Mouse (Mus musculus) Patski (cell line): ENCODE measurements around the gene Glcci1. TPM values are rescaled to one million over a fixed set of nuclear protein-coding genes. Genes with fewer than 3 reads are reported as not detected.

Experiments
- ATAC-seq: fragments of 100-300 bp; one replicate; pipeline ENCODE4 v1.8.0; 2021
- CTCF ChIA-PET: fragments of 350-600 bp; sonication (Branson Sonifier 250); formaldehyde crosslinking; loops from one replicate; lab custom pipeline; 2022; ENCODE audit warnings: inconsistent platforms; lab: Charles Lee
- POLR2A ChIA-PET: fragments of 350-600 bp; sonication (Branson Sonifier 250); formaldehyde crosslinking; loops from one replicate; lab custom pipeline; 2022; ENCODE audit warnings: antibody characterized with exemption, inconsistent platforms; lab: Charles Lee
- DNase-seq: peaks from one replicate; pipeline ENCODE4 v3.0.0-alpha.2; 2011; ENCODE audit warnings: low read depth, low spot score
- H3K27me3 ChIP-seq: fragments of 371-371 bp; one replicate; pipeline ENCODE4 v1.5.1; 2021
- CTCF ChIP-seq: fragments of 100-300 bp; IDR thresholded peaks from one replicate; pipeline ENCODE4 v1.5.1; 2021
- in situ Hi-C: fragments of 300-500 bp; cut with MboI; formaldehyde crosslinking; loops from 3 replicates; pipeline ENCODE4 v1.11.1; 2018; ENCODE audit warnings: low pct_unique_long_range_greater_than_20kb, mixed read lengths
- polyA plus RNA-seq: library from polyadenylated mRNA; unstranded; gene quantifications from one replicate; pipeline ENCODE4 v1.2.3, GENCODE M21; 2021

Gene Glcci1
- polyA plus RNA-seq, 1 experiment from 2014 or later: 2.2 TPM

DNA sequence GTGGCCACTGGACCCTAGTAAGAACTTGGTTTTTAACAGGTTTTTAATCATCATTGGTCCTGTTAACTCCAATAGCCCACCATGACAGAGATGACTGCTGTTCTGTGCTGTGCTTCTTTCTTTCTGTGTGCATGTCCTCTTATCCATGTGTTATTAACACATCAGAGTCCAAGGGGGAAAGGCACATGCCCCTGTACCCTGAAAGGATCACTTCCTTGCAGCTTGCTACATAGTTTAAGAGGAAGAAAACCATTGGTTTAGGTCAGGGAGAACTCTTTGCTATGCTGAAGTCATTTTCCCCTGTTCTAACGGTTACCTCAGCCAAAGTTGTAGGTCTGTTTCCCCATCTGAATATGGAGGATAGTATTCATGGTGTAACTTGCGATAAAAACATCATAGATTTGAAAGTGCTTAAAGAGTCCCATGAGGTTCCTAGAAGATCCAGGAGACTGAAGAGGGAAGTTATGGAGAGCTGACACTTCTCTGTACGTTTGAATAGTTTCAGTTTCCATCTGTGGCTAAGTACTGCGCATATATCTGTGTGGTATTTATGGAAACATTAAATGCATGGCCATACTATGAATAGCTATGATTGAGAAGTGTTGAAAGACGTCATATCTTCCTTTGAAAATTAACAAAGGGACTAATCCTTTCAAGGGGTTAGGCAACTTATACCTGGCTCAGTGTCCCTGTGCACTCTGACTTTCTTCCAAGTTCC is 14.1 kb upstream of the Glcci1 start:
- ChIA-PET POLR2A (no interaction called here), CTCF (interaction anchor here (1.0 kb wide), 1 partner anchor 10 kb away, joined by 3 read pairs; no protein-coding TSS in a partner anchor)
- ATAC-seq: no peak
- no peaks in the 10 kb centered on the region for H3K27me3 ChIP-seq
- in situ Hi-C loops: no loop called here
- TF ChIP-seq CTCF: no peak
- no peak for DNase-seq

DNA sequence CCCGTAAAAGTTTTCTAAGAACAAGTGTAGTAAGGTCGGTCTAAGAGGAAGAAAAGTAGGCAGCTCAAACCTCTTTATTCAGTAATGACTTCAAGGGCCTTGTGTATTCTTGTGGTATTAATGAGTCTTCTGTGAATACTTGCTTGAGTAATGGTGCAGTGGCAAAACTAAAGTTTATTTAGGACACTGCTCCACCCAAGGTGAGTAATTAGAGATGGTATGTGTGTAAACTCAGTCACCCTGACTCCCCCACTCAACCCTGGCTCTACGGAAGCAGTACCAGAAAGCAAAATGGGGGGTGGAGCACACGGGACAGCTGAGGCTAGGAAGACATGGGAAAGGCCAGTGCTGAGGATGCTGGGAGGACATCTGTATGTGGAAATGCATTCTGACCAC is 13.6 kb upstream of the Glcci1 start:
- ATAC-seq (no peak), DNase-seq (no peak)

DNA sequence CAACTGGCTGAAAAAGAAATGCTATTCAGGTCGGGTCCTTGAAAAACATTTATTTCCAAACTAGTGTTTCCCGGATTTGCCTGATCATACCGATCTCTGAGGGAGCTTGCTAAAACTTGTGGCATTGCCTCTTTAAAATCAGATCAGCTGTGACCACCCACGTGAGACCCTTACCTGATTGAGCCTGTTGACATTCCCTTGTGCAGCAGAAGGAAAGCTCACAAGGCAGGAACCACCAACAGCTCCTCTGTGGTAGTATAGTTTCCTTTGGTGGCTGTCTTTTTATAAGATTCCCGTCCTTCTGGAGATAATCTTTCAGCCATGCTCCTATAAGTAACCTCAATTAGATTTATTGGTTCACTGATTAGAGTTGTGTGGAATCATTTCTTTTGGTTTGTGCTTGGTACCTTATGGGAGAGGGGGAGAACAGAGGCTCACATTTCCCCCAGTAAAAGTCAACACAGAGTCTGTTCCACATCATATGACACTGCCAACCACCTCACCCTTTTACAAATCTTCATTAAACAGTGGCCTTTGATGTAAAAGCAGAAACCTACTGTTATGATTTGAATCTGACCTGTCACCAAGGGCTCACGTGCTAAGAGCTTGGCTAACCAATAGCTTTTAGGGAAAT is 12.0 kb upstream of the Glcci1 start:
- POLR2A ChIA-PET: interaction anchor here (1.1 kb wide), 1 partner anchor 12 kb away, joined by 3 read pairs; no protein-coding TSS in a partner anchor
- in situ Hi-C loops: no loop called here
- no peak for TF ChIP-seq CTCF
- ATAC-seq (no peak), DNase-seq (no peak)
- CTCF ChIA-PET: interaction anchor here (0.7 to 1.6 kb wide), 2 partner anchors 10 to 21 kb away, joined by 3 read pairs; no protein-coding TSS in a partner anchor
- no peaks in the 10 kb centered on the region for H3K27me3 ChIP-seq

More for the DNA sequence above, 13.6 kb upstream of the Glcci1 start:
- ChIA-PET POLR2A (interaction anchor here (0.9 kb wide), 1 partner anchor 26 kb away, joined by 8 read pairs; no protein-coding TSS in a partner anchor), CTCF (interaction anchor here (1.0 kb wide), 1 partner anchor 10 kb away, joined by 3 read pairs; no protein-coding TSS in a partner anchor)
- H3K27me3 ChIP-seq: no peaks in the 10 kb centered on the region
- TF ChIP-seq CTCF: no peak
- in situ Hi-C loops: no loop called here

DNA sequence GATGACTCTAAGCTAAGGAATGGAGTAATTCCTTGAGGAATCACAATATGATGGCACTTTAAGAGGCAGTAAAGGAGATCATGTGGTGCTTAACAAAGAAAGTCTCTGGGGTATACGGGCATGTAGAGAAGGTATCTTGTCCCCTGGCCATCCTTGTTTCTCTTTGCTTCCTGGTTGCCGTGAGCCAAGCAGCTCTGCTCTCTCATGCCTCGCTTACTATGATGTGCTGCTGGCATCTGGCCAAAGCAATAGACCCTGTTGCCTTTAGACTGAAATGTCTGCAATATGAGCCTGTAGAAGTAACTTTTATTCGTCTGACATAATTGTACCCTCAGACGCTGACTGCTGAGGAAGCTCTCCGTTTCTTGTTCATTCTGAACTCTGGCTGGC is 11.5 kb upstream of the Glcci1 start:
- no peak for TF ChIP-seq CTCF

DNA sequence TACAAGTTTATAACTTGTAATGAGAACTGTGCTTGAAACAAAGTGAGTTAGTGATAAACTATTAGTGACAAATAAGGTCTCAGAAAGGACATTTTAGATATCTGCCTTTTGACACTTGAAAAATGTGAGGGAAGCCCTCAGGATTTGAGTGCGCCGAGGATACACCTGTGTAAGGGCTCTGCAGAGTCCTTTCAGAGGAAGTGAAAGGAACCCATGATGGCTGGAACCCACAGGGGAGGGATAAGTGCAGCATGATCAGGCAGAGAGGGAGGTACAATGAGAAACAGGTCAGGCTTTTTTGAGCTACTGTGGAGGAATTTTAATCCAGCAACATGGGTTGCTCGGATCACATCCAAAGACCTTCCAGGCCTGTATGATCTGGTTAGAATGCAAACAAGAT is 10.4 kb upstream of the Glcci1 start:
- DNase-seq: no peak
- TF ChIP-seq CTCF: no peak
- in situ Hi-C loops: no loop called here
- H3K27me3 ChIP-seq: no peaks in the 10 kb centered on the region
- ATAC-seq: no peak
- ChIA-PET CTCF (interaction anchor here (1.4 kb wide), 2 partner anchors 11 to 89 kb away, joined by 3 read pairs; no protein-coding TSS in a partner anchor), POLR2A (no interaction called here)

More for the DNA sequence above, 11.5 kb upstream of the Glcci1 start:
- no peaks in the 10 kb centered on the region for H3K27me3 ChIP-seq
- DNase-seq (peak; percentile 35), ATAC-seq (peak; percentile 61)
- in situ Hi-C loops: no loop called here
- ChIA-PET CTCF (interaction anchor here (0.7 to 1.6 kb wide), 2 partner anchors 9 to 21 kb away, joined by 3 read pairs; no protein-coding TSS in a partner anchor), POLR2A (interaction anchor here (1.1 kb wide), 1 partner anchor 12 kb away, joined by 3 read pairs; no protein-coding TSS in a partner anchor)

DNA sequence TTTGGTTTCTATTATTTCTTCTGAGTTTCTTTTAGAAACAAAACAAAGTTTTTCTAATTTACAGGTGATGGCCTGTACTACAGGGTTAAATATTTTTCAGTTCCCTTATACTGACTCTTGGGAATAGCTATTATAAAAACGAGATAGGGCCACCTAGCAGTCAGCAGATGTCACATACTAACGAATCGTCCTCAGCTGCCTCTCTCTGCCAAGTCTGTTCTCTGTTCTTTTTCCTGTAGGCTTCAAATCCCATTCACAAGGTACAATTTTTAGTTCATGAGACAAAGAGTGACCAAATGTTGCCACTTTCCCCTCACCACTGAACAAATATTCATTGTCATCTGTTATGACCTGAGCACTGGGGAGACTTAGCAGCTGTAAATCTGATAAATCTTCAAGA is 5.4 kb upstream of the Glcci1 start:
- CTCF ChIA-PET: interaction anchor here (1.1 kb wide), 1 partner anchor 40 kb away, joined by 3 read pairs; no protein-coding TSS in a partner anchor
- ATAC-seq (no peak), DNase-seq (no peak)
- TF ChIP-seq CTCF: no peak
- in situ Hi-C loops: loop anchor here (25.0 kb wide), 1 partner anchor 642 kb away; no protein-coding TSS in a partner anchor
- H3K27me3 ChIP-seq: no peaks in the 10 kb centered on the region
- POLR2A ChIA-PET: no interaction called here

DNA sequence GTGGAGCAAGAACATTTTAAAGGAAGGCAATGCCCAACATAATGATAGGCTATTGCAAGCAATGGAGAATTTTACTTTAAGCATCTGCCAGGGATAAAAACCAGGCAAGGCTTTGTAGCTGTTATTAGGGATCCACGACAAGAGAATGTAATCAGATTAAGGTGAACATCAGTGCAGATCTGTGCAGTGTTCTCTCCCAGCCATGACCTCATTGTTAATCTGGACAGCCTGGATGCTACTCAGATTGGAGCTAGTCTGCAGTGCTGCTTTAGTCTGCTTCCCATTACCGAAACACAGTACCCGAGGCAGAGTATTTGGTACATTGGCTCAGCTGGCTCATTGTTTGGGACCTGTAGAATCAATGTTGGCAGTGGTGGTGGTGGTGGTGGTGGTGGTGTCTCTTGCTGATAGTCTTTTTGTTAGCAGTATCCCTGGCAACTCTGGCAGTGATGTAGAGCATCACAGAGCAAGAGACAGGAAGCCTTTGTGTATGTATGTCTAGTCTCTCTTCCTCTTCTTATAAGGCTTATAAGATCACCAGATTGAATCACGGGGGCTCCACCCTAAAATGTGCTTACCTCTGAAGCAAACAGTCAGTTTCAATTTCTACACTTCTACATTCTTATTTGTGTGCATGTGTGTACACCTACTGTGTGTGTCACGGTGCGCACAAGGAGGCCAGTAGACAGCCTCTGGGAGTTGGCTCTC is 4.7 kb upstream of the Glcci1 start:
- no peak for TF ChIP-seq CTCF
- H3K27me3 ChIP-seq: no peaks in the 10 kb centered on the region
- ChIA-PET CTCF (interaction anchor here (1.1 kb wide), 1 partner anchor 41 kb away, joined by 3 read pairs; no protein-coding TSS in a partner anchor), POLR2A (no interaction called here)
- DNase-seq (no peak), ATAC-seq (no peak)
- in situ Hi-C loops: loop anchor here (25.0 kb wide), 1 partner anchor 642 kb away; no protein-coding TSS in a partner anchor

DNA sequence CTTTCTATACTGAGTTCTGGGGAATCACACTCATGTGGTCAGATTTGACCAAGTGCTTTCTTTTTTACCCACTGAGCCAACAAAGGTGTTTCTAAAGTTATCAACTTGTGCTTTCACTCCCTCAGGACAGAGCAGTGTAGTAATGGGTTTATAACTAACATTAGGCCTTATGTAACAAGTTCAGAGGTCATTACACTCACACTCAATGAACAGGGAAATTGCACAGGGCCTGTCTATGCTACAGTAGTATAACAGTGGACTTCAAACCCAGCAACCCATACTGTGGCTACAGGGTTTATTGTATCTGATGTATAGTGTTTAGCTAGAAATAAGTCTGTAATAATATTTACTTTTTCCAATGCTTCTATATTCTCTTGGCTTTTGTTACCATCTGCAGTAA is 2.8 kb upstream of the Glcci1 start:
- ChIA-PET CTCF (interaction anchor here (1.1 kb wide), 1 partner anchor 9 kb away, joined by 3 read pairs; no protein-coding TSS in a partner anchor), POLR2A (no interaction called here)
- H3K27me3 ChIP-seq: no peaks in the 10 kb centered on the region
- ATAC-seq: no peak
- in situ Hi-C loops: loop anchor here (25.0 kb wide), 1 partner anchor 644 kb away; no protein-coding TSS in a partner anchor
- DNase-seq: no peak
- no peak for TF ChIP-seq CTCF

DNA sequence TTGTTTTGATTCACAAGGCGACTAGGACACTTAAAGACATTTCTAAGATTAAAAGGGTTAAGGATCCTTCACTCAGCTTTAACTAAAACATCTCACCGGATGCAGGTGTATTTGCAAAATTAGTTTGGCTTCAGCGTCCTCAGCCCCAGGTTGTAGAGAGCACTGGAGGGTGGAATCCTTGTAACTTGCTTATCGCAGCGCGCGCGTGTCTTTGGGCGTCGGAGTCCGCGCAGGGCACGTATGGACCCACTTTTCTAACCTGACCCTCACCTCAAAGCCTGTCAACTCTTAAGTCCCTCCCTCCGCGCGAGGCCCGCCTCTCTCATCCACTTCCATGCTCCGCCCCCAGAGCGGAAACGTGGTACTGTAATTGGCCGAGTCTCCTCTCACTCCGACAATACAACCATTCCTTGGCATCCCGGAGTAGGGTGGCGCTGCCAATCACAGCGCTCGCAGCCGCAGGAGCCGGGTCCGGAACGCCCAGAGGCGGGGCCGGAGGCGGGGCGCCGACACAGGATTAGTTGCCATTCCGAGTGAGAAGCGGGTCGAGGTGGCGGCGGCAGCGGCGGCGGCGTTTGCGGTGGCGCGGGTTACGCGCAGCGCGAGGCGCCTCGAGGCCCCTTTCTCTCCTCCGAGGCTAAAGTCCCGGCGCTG is 390 bp upstream of the Glcci1 start:
- ChIA-PET CTCF (no interaction called here), POLR2A (interaction anchor here (0.7 kb wide), 1 partner anchor 318 kb away, joined by 3 read pairs; no protein-coding TSS in a partner anchor)
- no peaks in the 10 kb centered on the region for H3K27me3 ChIP-seq
- DNase-seq (peak; percentile 89), ATAC-seq (peak; percentile 99)
- TF ChIP-seq CTCF: no peak
- in situ Hi-C loops: loop anchor here (25.0 kb wide), 1 partner anchor 647 kb away; no protein-coding TSS in a partner anchor
